Mouse (Mus musculus) myocyte (in vitro differentiated cells): Measurements from ENCODE around the gene Ttc19. TPM values are rescaled to one million over a fixed set of nuclear protein-coding genes. Genes with fewer than 3 reads are reported as not detected.

Experiments used
- H3K27me3 ChIP-seq: one replicate; pipeline ENCODE4 v1.6.1; 2011; ENCODE audit not compliant: control insufficient read depth, insufficient read depth, insufficient read length
- H3K36me3 ChIP-seq: one replicate; pipeline ENCODE4 v1.6.1; 2011; ENCODE audit not compliant: control insufficient read depth, insufficient read depth
- H3K4me2 ChIP-seq: one replicate; pipeline ENCODE4 v1.6.1; 2011; ENCODE audit warnings: low read depth, control low read depth
- H3K4me3 ChIP-seq: one replicate; pipeline ENCODE4 v1.5.1; 2011; ENCODE audit warnings: mild to moderate bottlenecking, control low read depth, moderate library complexity
- H3K79me2 ChIP-seq: one replicate; pipeline ENCODE4 v1.6.1; 2011; ENCODE audit not compliant: control insufficient read depth, insufficient read depth
- H3ac ChIP-seq: one replicate; pipeline ENCODE4 v1.6.1; 2011; ENCODE audit not compliant: control insufficient read depth, insufficient read length
- CEBPB ChIP-seq: IDR thresholded peaks from 2 replicates; pipeline ENCODE4 v1.6.1; 2011; ENCODE audit warnings: mild to moderate bottlenecking, moderate library complexity; ENCODE audit not compliant: poor library complexity, insufficient read depth, severe bottlenecking
- E2F4 ChIP-seq: IDR thresholded peaks from one replicate; pipeline ENCODE4 v1.6.1; 2011; ENCODE audit warnings: mild to moderate bottlenecking, control low read depth, moderate library complexity; ENCODE audit not compliant: insufficient read depth
- MAX ChIP-seq: IDR thresholded peaks from one replicate; pipeline ENCODE4 v1.6.1; 2011; ENCODE audit warnings: low read depth, mild to moderate bottlenecking, control low read depth
- MYOD1 ChIP-seq, 3 experiments: IDR thresholded peaks; one replicate each; pipeline ENCODE4 v1.6.1; 2011; ENCODE audit warnings: control low read depth in 2 of 3, low read depth in 2 of 3, mild to moderate bottlenecking in 2 of 3, moderate library complexity in 1 of 3; ENCODE audit not compliant: insufficient read length in 2 of 3, control insufficient read depth in 1 of 3
- MYOG ChIP-seq, 3 experiments: IDR thresholded peaks; one replicate each; pipeline ENCODE4 v1.6.1; 2011; ENCODE audit warnings: control low read depth in 2 of 3, low read depth in 2 of 3, mild to moderate bottlenecking in 2 of 3; ENCODE audit not compliant: insufficient read length in 2 of 3, control insufficient read depth in 1 of 3, insufficient read depth in 1 of 3
- POLR2A ChIP-seq: IDR thresholded peaks from one replicate; pipeline ENCODE4 v1.6.1; 2011; ENCODE audit warnings: low read depth, mild to moderate bottlenecking, control low read depth, moderate library complexity; ENCODE audit not compliant: insufficient read length
- POLR2AphosphoS2 ChIP-seq: IDR thresholded peaks from one replicate; pipeline ENCODE4 v1.6.1; 2011; ENCODE audit warnings: low read depth, control low read depth; ENCODE audit not compliant: insufficient read length
- REST ChIP-seq: IDR thresholded peaks from one replicate; pipeline ENCODE4 v1.6.1; 2011; ENCODE audit warnings: mild to moderate bottlenecking, control low read depth, moderate library complexity; ENCODE audit not compliant: insufficient read depth, insufficient read length
- SRF ChIP-seq: IDR thresholded peaks from one replicate; pipeline ENCODE4 v1.6.1; 2011; ENCODE audit warnings: low read depth; ENCODE audit not compliant: control insufficient read depth, insufficient read length
- TCF12 ChIP-seq: IDR thresholded peaks from one replicate; pipeline ENCODE4 v1.6.1; 2011; ENCODE audit warnings: mild to moderate bottlenecking, control low read depth; ENCODE audit not compliant: poor library complexity, insufficient read depth, severe bottlenecking
- TCF3 ChIP-seq: IDR thresholded peaks from one replicate; pipeline ENCODE4 v1.6.1; 2011; ENCODE audit warnings: low read depth, control low read depth; ENCODE audit not compliant: insufficient read length
- USF1 ChIP-seq: IDR thresholded peaks from one replicate; pipeline ENCODE4 v1.6.1; 2011; ENCODE audit warnings: low read depth, mild to moderate bottlenecking, control low read depth, moderate library complexity
- polyA plus RNA-seq: library from polyadenylated mRNA; unstranded; fragments of >200 nt; fragmentation: generic; extraction: Trizol; gene quantifications from one replicate; pipeline ENCODE4 v1.2.1, GENCODE M21; 2012; ENCODE audit warnings: missing spikeins

Gene Ttc19
- 9.4 TPM for polyA plus RNA-seq

GRCm38 (mm10) chr11:62280675-62281600 lies at the start of gene Ttc19, which contains the start of gene Zswim7:
Ttc19 (plus strand) TSS chr11:62281473.
Zswim7 (minus strand) TSS chr11:62281375.
- TF ChIP-seq POLR2AphosphoS2 (peak; percentile 95), POLR2A (peak; percentile 97), MYOD1 (IDR thresholded peaks at IDR 0.05; ENCODE audit: control insufficient read depth in 1 of 3, insufficient read length in 2 of 3, low read depth in 2 of 3) (no peak), MYOG (IDR thresholded peaks at IDR 0.05; ENCODE audit: control insufficient read depth in 1 of 3, insufficient read depth in 1 of 3, insufficient read length in 2 of 3, low read depth in 2 of 3) (peak in 1 of 3 experiments; percentile 28), TCF3 (no peak)
- Histone ChIP-seq H3K27me3 (no peaks in the 10 kb centered on the region), H3K4me2 (peak within 1 kb of the TSS; percentile 89), H3ac (peak within 1 kb of the TSS; percentile 86), H3K4me3 (peak within 1 kb of the TSS; percentile 45), H3K79me2 (peaks cover 7% of the 10 kb centered on the region), H3K36me3 (peaks cover 16% of the 10 kb centered on the region)

- Histone ChIP-seq H3K4me3 (no peak overlapping the region), H3K27me3 (no peaks in the 10 kb centered on the region), H3K4me2 (no peak overlapping the region), H3ac (no peak overlapping the region), H3K36me3 (no peaks in the 10 kb centered on the region), H3K79me2 (no peaks in the 10 kb centered on the region)
- TF ChIP-seq CEBPB, result no peak
- no peak for TF ChIP-seq TCF3
- no peak for TF ChIP-seq MYOD1 (IDR thresholded peaks at IDR 0.05; ENCODE audit: control insufficient read depth in 1 of 3, insufficient read length in 2 of 3, low read depth in 2 of 3)
- TF ChIP-seq USF1, result no peak
- TF ChIP-seq POLR2A, result no peak
- no peak for TF ChIP-seq POLR2AphosphoS2
- TF ChIP-seq SRF, result no peak
- TF ChIP-seq MAX, result no peak
- no peak for TF ChIP-seq TCF12
- no peak for TF ChIP-seq E2F4
- no peak for TF ChIP-seq REST
- no peak for TF ChIP-seq MYOG (IDR thresholded peaks at IDR 0.05; ENCODE audit: control insufficient read depth in 1 of 3, insufficient read depth in 1 of 3, insufficient read length in 2 of 3, low read depth in 2 of 3)
These were observed 40.5 kb upstream of the Ttc19 start for GRCm38 (mm10) chr11:62240631-62241261.

GRCm38 (mm10) chr11:62243871-62244270 lies 37.4 kb upstream of the Ttc19 start:
- H3K36me3 ChIP-seq, result no peaks in the 10 kb centered on the region
- H3K27me3 ChIP-seq, result no peaks in the 10 kb centered on the region
- H3K4me2 ChIP-seq, result peak overlapping the region; percentile 46
- TF ChIP-seq TCF3 (no peak), USF1 (no peak), MAX (no peak), MYOD1 (IDR thresholded peaks at IDR 0.05; ENCODE audit: control insufficient read depth in 1 of 3, insufficient read length in 2 of 3, low read depth in 2 of 3) (no peak), POLR2A (peak; percentile 24), SRF (no peak), REST (no peak)
- H3K4me3 ChIP-seq, result no peak overlapping the region
- no peaks in the 10 kb centered on the region for H3K79me2 ChIP-seq
- H3ac ChIP-seq, result no peak overlapping the region

GRCm38 (mm10) chr11:62244471-62244870 lies 36.8 kb upstream of the Ttc19 start:
- Histone ChIP-seq H3K79me2 (no peaks in the 10 kb centered on the region), H3ac (no peak overlapping the region), H3K4me3 (no peak overlapping the region), H3K27me3 (no peaks in the 10 kb centered on the region), H3K36me3 (no peaks in the 10 kb centered on the region), H3K4me2 (peak overlapping the region; percentile 46)
- TF ChIP-seq TCF3 (no peak), CEBPB (no peak), SRF (no peak), TCF12 (no peak), POLR2AphosphoS2 (no peak), E2F4 (no peak), MYOD1 (IDR thresholded peaks at IDR 0.05; ENCODE audit: control insufficient read depth in 1 of 3, insufficient read length in 2 of 3, low read depth in 2 of 3) (no peak), POLR2A (no peak), MAX (no peak), REST (no peak), USF1 (no peak), MYOG (IDR thresholded peaks at IDR 0.05; ENCODE audit: control insufficient read depth in 1 of 3, insufficient read depth in 1 of 3, insufficient read length in 2 of 3, low read depth in 2 of 3) (no peak)
